Mouse (Mus musculus) spleen, adult 2 months (tissue): ENCODE data around the gene Rpl7a. TPM values are rescaled to one million over a fixed set of nuclear protein-coding genes. Genes with fewer than 3 reads are reported as not detected.

Experiments used
- DNase-seq, 2 experiments: peaks; one replicate each; pipeline versions ENCODE4 v3.0.0 to v3.0.0-alpha.2; 2012 to 2021; ENCODE audit warnings: low spot score in 2 of 2, low read depth in 1 of 2
- H3K27ac ChIP-seq: fragments of 200-500 bp; 2 replicates; pipeline ENCODE4 v1.5.1; 2012; ENCODE audit warnings: low read length, inconsistent platforms; ENCODE audit not compliant: insufficient read depth
- H3K27me3 ChIP-seq: fragments of 200-500 bp; 2 replicates; pipeline ENCODE4 v1.6.1; 2012; ENCODE audit warnings: mild to moderate bottlenecking, moderate library complexity, low read length, inconsistent platforms; ENCODE audit not compliant: control insufficient read depth, insufficient read depth
- H3K36me3 ChIP-seq: fragments of 200-500 bp; 2 replicates; pipeline ENCODE4 v1.6.1; 2012; ENCODE audit warnings: mild to moderate bottlenecking, low read length, inconsistent platforms; ENCODE audit not compliant: control insufficient read depth, insufficient read depth
- H3K4me1 ChIP-seq: fragments of 200-500 bp; 2 replicates; pipeline ENCODE4 v1.6.1; 2011; ENCODE audit warnings: inconsistent platforms; ENCODE audit not compliant: control insufficient read depth, insufficient read depth, insufficient read length
- H3K4me3 ChIP-seq: fragments of 200-500 bp; 2 replicates; pipeline ENCODE4 v1.5.1; 2011; ENCODE audit warnings: mild to moderate bottlenecking, inconsistent platforms; ENCODE audit not compliant: insufficient read depth, insufficient read length; ENCODE audit errors: extremely low read depth
- CTCF ChIP-seq: fragments of 200-500 bp; IDR thresholded peaks from 2 replicates; pipeline ENCODE4 v1.5.1; 2011; ENCODE audit warnings: mild to moderate bottlenecking, inconsistent platforms; ENCODE audit not compliant: insufficient read depth, insufficient read length, insufficient replicate concordance; ENCODE audit errors: extremely low read depth
- POLR2A ChIP-seq: fragments of 200-500 bp; IDR thresholded peaks from 2 replicates; pipeline ENCODE4 v1.6.1; 2011; ENCODE audit warnings: low read depth, low read length, inconsistent platforms
- WGBS: fragments of 180-500 bp; shearing (Covaris S2); methylation state at CpG from one replicate; pipeline ENCODE4 v1.1.7; 2018; 5-methylcytosine and 5-hydroxymethylcytosine counted together
- polyA plus RNA-seq: library from polyadenylated mRNA; depleted of rRNA; stranded (reverse); fragments of >200 nt; gene quantifications from 2 replicates; pipeline ENCODE4 v1.2.3, GENCODE M21; 2012; rRNA removed

Rpl7a gene
- polyA plus RNA-seq, 1 experiment = 496 TPM

DNA sequence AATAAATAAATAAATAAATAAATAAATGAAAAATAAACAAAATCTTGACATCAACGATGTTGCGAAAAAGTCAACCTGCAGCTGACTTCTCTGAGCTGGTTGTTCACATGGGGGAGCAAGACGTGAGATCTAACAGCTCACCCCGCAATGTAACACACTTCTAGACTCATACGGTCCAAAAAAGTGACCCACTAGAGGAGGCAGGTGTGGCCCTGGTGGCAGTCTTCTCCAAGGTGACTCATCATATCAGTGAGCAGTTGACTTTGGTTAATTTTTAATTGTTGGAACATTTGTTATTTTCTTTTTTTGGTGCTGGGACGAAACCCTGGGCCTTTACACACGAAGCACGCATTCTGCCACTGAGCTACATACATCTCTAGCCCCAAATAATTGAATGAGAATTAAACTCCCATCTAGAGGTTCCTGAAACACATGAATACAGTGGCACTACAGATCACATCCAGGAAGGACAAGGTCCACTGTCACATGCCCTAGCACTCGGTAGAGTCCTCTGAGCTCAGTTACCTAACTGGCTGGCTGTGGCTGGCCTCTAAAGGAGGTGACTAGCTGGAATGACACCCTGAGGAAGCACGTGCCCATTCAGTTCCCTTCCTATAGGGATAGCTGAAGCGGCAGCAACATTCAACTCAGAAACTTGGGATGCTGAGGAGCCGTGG lies 46.4 kb downstream of the Rpl7a start:
- no peak for DNase-seq
- TF ChIP-seq CTCF = no peak
- H3K27ac ChIP-seq = no peak overlapping the region

DNA sequence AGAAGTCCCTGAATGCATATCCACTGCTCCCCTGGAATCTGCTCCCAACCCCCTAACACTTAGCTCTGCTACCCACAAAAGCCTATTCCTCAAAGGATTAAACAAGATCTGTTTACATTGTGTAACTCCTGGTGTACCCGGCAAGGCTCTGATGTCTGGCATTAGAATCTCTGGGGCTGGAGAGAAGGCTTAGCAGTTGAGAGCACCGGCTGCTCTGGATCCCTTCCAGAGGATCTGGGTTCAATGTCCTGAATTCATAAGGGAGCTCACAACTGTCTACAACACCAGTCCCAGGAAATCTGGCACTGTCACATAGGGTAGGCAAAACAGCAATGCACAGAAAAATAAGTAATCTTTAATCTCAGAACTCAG lies 46.9 kb downstream of the Rpl7a start:
- Histone ChIP-seq H3K4me1 (no peaks in the 10 kb centered on the region), H3K4me3 (no peak overlapping the region), H3K27me3 (no peaks in the 10 kb centered on the region), H3K36me3 (peaks cover 54% of the 10 kb centered on the region), H3K27ac (no peak overlapping the region)
- DNase-seq = no peak
- TF ChIP-seq CTCF (no peak), POLR2A (no peak)
- 96% methylated on average over 2 of the region's 2 CpGs for WGBS

More for the DNA sequence above, 46.4 kb downstream of the Rpl7a start:
- WGBS = 94% methylated on average over 12 of the region's 12 CpGs
- no peak overlapping the region for H3K4me3 ChIP-seq
- H3K27me3 ChIP-seq = no peaks in the 10 kb centered on the region
- peaks cover 54% of the 10 kb centered on the region for H3K36me3 ChIP-seq
- H3K4me1 ChIP-seq = no peaks in the 10 kb centered on the region

- Histone ChIP-seq H3K27me3 (no peaks in the 10 kb centered on the region), H3K36me3 (peaks cover 32% of the 10 kb centered on the region), H3K4me1 (peaks cover 8% of the 10 kb centered on the region; the same call in 1 of the 2 replicates), H3K27ac (no peak overlapping the region), H3K4me3 (no peak overlapping the region)
- TF ChIP-seq CTCF (no peak), POLR2A (no peak)
- DNase-seq = no peak
- 72% methylated on average over 4 of the region's 4 CpGs for WGBS
Measured at GRCm38 (mm10) chr2:26960756-26961155, 50.2 kb downstream of the Rpl7a start.

Other genes starting within 250 kb of the Rpl7a start
- 0.90 and 1.3 TPM in 2 replicates for gene Lcn4, start 239.5 kb upstream of the Rpl7a start, polyA plus RNA-seq
- not detected in 2 replicates for gene Abo, start 45.8 kb upstream of the Rpl7a start, polyA plus RNA-seq
- gene Surf6, start 7.9 kb upstream of the Rpl7a start, polyA plus RNA-seq = 11.4 and 11.7 TPM in 2 replicates
- 17.7 and 18.6 TPM in 2 replicates for gene Med22, start 87 bp upstream of the Rpl7a start, polyA plus RNA-seq
- 19.1 and 19.6 TPM in 2 replicates for gene Surf2, start 5.6 kb downstream of the Rpl7a start, polyA plus RNA-seq
- gene Surf1, start 5.8 kb downstream of the Rpl7a start, polyA plus RNA-seq = 35.5 and 43.5 TPM in 2 replicates
- 141 and 203 TPM in 2 replicates for gene Surf4, start 23.2 kb downstream of the Rpl7a start, polyA plus RNA-seq
- gene Stkld1, start 23.3 kb downstream of the Rpl7a start, polyA plus RNA-seq = 0.21 and 0.22 TPM in 2 replicates
- 19.3 and 22.8 TPM in 2 replicates for gene Rexo4, start 53.6 kb downstream of the Rpl7a start, polyA plus RNA-seq
- 1.9 and 2.4 TPM in 2 replicates for gene Adamts13, start 62.7 kb downstream of the Rpl7a start, polyA plus RNA-seq
- gene Cacfd1, start 99.2 kb downstream of the Rpl7a start, polyA plus RNA-seq = 29.9 and 31.2 TPM in 2 replicates
- gene Slc2a6, start 117.2 kb downstream of the Rpl7a start, polyA plus RNA-seq = 18.9 and 27.5 TPM in 2 replicates
- 0.47 and 0.67 TPM in 2 replicates for gene Mymk, start 161.4 kb downstream of the Rpl7a start, polyA plus RNA-seq
- 33.6 and 45.1 TPM in 2 replicates for gene Adamtsl2, start 168.6 kb downstream of the Rpl7a start, polyA plus RNA-seq
- not detected in 2 replicates for gene Fam163b, start 231.7 kb downstream of the Rpl7a start, polyA plus RNA-seq